Mouse (Mus musculus): Measurements from ENCODE around the gene Borcs7. TPM values are rescaled to one million over a fixed set of nuclear protein-coding genes. Genes with fewer than 3 reads are reported as not detected.
A peak's percentile ranks its signal among the peaks of the same experiment; 100 is the strongest.

Gene Borcs7
- polyA plus RNA-seq, 1 experiment, result 6.2 TPM

GRCm38 (mm10) chr19:46657339-46658020, 32.2 kb upstream of the Borcs7 start:
- H3K27ac ChIP-seq (ENCODE audit: control insufficient read depth, insufficient read depth, low read depth, low read length, poor library complexity), result no peak overlapping the region
- TF ChIP-seq POLR2A (IDR thresholded peaks at IDR 0.05; ENCODE audit: borderline replicate concordance, control insufficient read depth, low read depth, low read length) (no peak), CTCF (IDR thresholded peaks at IDR 0.05; ENCODE audit: control insufficient read depth, insufficient read depth, low read length) (peak; percentile 34; the same call in 1 of the 2 replicates)
- peaks cover 4% of the 10 kb centered on the region; the same call in 1 of the 2 replicates for H3K4me1 ChIP-seq (ENCODE audit: control insufficient read depth, insufficient read depth, low read length)
- WGBS, result 86% methylated on average over 3 of the region's 3 CpGs
- no peak overlapping the region for H3K4me3 ChIP-seq (replicated peaks; ENCODE audit: control insufficient read depth, low read depth, low read length)

DNA sequence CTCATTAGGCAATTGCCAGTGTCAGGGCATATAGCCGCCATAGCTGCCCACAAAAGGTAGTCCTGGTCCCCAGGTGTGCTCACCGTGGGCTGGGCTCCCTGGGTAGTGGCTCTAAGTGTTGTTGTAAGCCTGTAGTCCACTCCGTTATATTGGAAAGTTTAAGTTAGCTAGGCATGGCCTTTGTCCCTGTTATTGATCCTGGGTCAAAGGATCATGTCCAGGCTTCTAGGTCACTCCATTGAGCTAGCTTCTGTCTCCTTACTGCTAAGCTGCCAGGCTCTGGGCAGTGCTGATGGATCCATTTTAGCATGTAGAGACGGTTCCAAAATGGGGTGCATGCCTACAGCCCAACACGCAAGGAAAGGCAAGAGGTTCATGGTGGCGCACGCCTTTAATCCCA, 31.4 kb upstream of the Borcs7 start:
- TF ChIP-seq POLR2A (IDR thresholded peaks at IDR 0.05; ENCODE audit: borderline replicate concordance, control insufficient read depth, low read depth, low read length) (no peak), CTCF (IDR thresholded peaks at IDR 0.05; ENCODE audit: control insufficient read depth, insufficient read depth, low read length) (no peak)
- Histone ChIP-seq H3K4me1 (ENCODE audit: control insufficient read depth, insufficient read depth, low read length) (peaks cover 4% of the 10 kb centered on the region; the same call in 1 of the 2 replicates), H3K4me3 (replicated peaks; ENCODE audit: control insufficient read depth, low read depth, low read length) (no peak overlapping the region), H3K27ac (ENCODE audit: control insufficient read depth, insufficient read depth, low read depth, low read length, poor library complexity) (no peak overlapping the region)
- 86% methylated on average over 7 of the region's 7 CpGs for WGBS

GRCm38 (mm10) chr19:46658851-46659250, 30.9 kb upstream of the Borcs7 start:
- no peak overlapping the region for H3K27ac ChIP-seq (ENCODE audit: control insufficient read depth, insufficient read depth, low read depth, low read length, poor library complexity)
- no peak overlapping the region for H3K4me3 ChIP-seq (replicated peaks; ENCODE audit: control insufficient read depth, low read depth, low read length)
- WGBS, result 81% methylated on average over 9 of the region's 9 CpGs
- TF ChIP-seq CTCF (IDR thresholded peaks at IDR 0.05; ENCODE audit: control insufficient read depth, insufficient read depth, low read length) (no peak), POLR2A (IDR thresholded peaks at IDR 0.05; ENCODE audit: borderline replicate concordance, control insufficient read depth, low read depth, low read length) (no peak)
- H3K4me1 ChIP-seq (ENCODE audit: control insufficient read depth, insufficient read depth, low read length), result peaks cover 2% of the 10 kb centered on the region; the same call in 1 of the 2 replicates

- H3K4me3 ChIP-seq (replicated peaks; ENCODE audit: control insufficient read depth, low read depth, low read length), result no peak overlapping the region
- H3K4me1 ChIP-seq (ENCODE audit: control insufficient read depth, insufficient read depth, low read length), result no peaks in the 10 kb centered on the region
- WGBS, result 65% methylated on average over 4 of the region's 4 CpGs
- no peak overlapping the region for H3K27ac ChIP-seq (ENCODE audit: control insufficient read depth, insufficient read depth, low read depth, low read length, poor library complexity)
- TF ChIP-seq CTCF (IDR thresholded peaks at IDR 0.05; ENCODE audit: control insufficient read depth, insufficient read depth, low read length) (no peak), POLR2A (IDR thresholded peaks at IDR 0.05; ENCODE audit: borderline replicate concordance, control insufficient read depth, low read depth, low read length) (no peak)
These were observed 28.2 kb upstream of the Borcs7 start for GRCm38 (mm10) chr19:46661511-46661910.

DNA sequence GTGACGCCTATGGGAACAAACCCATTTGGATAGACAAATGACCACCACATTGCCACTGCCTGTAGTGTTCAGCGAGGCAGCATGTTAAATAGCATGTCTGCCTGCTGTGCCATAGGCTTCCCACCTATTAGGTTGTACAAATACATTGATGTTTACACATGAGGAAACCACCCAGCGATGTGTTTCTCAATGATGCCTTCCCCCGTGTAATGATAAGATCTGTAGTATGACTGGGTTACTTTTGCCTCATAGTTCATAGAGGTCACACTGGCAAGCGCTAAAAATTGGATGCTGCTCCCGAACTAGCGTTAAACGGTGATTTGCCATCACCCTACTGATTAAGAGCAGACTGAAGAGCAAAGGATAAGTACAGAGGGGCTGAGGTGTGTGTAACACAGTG, 27.5 kb upstream of the Borcs7 start:
- Histone ChIP-seq H3K27ac (ENCODE audit: control insufficient read depth, insufficient read depth, low read depth, low read length, poor library complexity) (no peak overlapping the region), H3K4me1 (ENCODE audit: control insufficient read depth, insufficient read depth, low read length) (no peaks in the 10 kb centered on the region)
- WGBS, result 56% methylated on average over 8 of the region's 8 CpGs

DNA sequence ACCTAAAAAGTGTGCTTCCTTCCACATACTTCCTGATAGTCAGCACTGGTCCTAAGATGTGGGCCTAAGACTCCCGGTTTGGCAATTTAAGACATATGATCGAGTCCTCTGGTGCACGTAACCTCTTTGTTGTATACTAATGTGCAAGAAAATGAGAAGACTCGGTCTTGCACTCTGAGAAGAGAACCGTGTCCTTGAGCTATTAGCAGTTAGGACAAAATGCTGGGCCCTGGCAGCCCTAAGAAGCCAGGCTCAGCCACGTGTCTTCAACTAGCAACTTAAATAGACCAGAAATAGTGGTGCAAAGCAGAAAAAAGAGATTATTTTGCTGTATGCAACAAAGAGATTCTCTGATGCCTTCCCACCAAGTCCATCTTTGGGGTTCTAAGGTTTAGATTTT, 26.9 kb upstream of the Borcs7 start:
- H3K4me1 ChIP-seq (ENCODE audit: control insufficient read depth, insufficient read depth, low read length), result no peaks in the 10 kb centered on the region
- 70% methylated on average over 6 of the region's 6 CpGs for WGBS
- no peak overlapping the region for H3K4me3 ChIP-seq (replicated peaks; ENCODE audit: control insufficient read depth, low read depth, low read length)
- H3K27ac ChIP-seq (ENCODE audit: control insufficient read depth, insufficient read depth, low read depth, low read length, poor library complexity), result no peak overlapping the region
- TF ChIP-seq CTCF (IDR thresholded peaks at IDR 0.05; ENCODE audit: control insufficient read depth, insufficient read depth, low read length), result no peak
- no peak for TF ChIP-seq POLR2A (IDR thresholded peaks at IDR 0.05; ENCODE audit: borderline replicate concordance, control insufficient read depth, low read depth, low read length)

More for the DNA sequence above, 27.5 kb upstream of the Borcs7 start:
- H3K4me3 ChIP-seq (replicated peaks; ENCODE audit: control insufficient read depth, low read depth, low read length), result no peak overlapping the region
- TF ChIP-seq CTCF (IDR thresholded peaks at IDR 0.05; ENCODE audit: control insufficient read depth, insufficient read depth, low read length) (no peak), POLR2A (IDR thresholded peaks at IDR 0.05; ENCODE audit: borderline replicate concordance, control insufficient read depth, low read depth, low read length) (no peak)

- no peak overlapping the region for H3K4me3 ChIP-seq (replicated peaks; ENCODE audit: control insufficient read depth, low read depth, low read length)
- no peak overlapping the region for H3K27ac ChIP-seq (ENCODE audit: control insufficient read depth, insufficient read depth, low read depth, low read length, poor library complexity)
- H3K4me1 ChIP-seq (ENCODE audit: control insufficient read depth, insufficient read depth, low read length), result no peaks in the 10 kb centered on the region
- WGBS, result 64% methylated on average over 7 of the region's 7 CpGs
- TF ChIP-seq CTCF (IDR thresholded peaks at IDR 0.05; ENCODE audit: control insufficient read depth, insufficient read depth, low read length) (no peak), POLR2A (IDR thresholded peaks at IDR 0.05; ENCODE audit: borderline replicate concordance, control insufficient read depth, low read depth, low read length) (no peak)
These were observed 24.2 kb upstream of the Borcs7 start for GRCm38 (mm10) chr19:46665474-46665873.

DNA sequence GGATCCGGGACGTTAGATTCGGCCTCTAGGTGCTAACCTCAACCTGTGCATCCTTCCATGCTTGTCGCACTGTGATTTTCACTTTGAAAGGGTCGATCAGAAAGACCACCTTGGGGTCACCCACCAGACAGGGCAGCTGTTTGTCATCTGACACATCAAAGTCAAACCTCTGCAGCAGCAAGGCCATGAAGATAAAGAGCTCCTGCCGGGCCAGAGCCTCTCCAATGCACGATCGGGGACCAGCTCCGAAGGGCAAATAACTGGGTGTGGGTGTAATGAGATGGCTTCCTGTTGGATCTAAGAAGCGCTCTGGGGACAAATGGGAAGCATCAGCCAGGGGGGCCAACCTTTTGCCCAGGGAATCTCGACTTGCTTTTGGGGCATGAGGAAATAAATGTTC, 22.4 kb upstream of the Borcs7 start:
- TF ChIP-seq POLR2A (IDR thresholded peaks at IDR 0.05; ENCODE audit: borderline replicate concordance, control insufficient read depth, low read depth, low read length) (no peak), CTCF (IDR thresholded peaks at IDR 0.05; ENCODE audit: control insufficient read depth, insufficient read depth, low read length) (no peak)
- Histone ChIP-seq H3K4me1 (ENCODE audit: control insufficient read depth, insufficient read depth, low read length) (no peaks in the 10 kb centered on the region), H3K27ac (ENCODE audit: control insufficient read depth, insufficient read depth, low read depth, low read length, poor library complexity) (no peak overlapping the region), H3K4me3 (replicated peaks; ENCODE audit: control insufficient read depth, low read depth, low read length) (no peak overlapping the region)
- WGBS, result 73% methylated on average over 11 of the region's 11 CpGs
